Mouse (Mus musculus): ENCODE data around the gene Babam2.

DNA sequence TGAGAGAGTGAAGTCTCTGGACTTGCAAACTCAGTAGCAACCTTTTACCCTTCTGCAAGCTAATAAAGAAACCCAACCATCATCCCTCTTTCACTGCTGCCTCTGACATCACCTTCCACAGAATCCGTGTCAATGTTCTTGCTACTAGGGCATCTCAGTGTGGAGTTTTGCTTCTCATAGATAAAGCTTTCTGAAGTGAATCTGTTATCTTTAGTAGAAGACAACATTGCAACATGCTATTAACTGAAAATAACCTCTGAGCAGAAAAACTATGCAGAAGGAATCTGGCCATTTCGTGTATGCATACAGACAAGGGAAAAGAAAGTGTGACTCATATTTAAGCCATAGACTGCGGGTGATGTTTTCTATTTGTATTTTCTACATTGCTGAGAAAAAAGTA lies 168.6 kb downstream of the Babam2 start:
- TF ChIP-seq EP300 (IDR thresholded peaks at IDR 0.05; ENCODE audit: low read depth) (no peak), CTCF (IDR thresholded peaks at IDR 0.05; ENCODE audit: low read depth) (no peak)

Measured in liver, postnatal 0 days (tissue).